Mouse (Mus musculus) hindbrain, embryonic 11.5 days (tissue): ENCODE data around the gene Diras1. TPM values are rescaled to one million over a fixed set of nuclear protein-coding genes. Genes with fewer than 3 reads are reported as not detected.

ENCODE experiments used
- ATAC-seq: fragments of 200-750 bp; cut with Nextera tagmentation; 2 replicates; pipeline ENCODE4 v1.8.0; 2017; ENCODE audit warnings: mild to moderate bottlenecking, moderate TSS enrichment, moderate library complexity; ENCODE audit not compliant: low FRiP score
- DNase-seq: peaks from one replicate; pipeline ENCODE4 v3.0.0-alpha.2; 2015; ENCODE audit warnings: low spot score
- H3K27ac ChIP-seq: fragments of 300-500 bp; sonication (generic); 2 replicates; pipeline ENCODE4 v1.5.1; 2014; ENCODE audit warnings: mild to moderate bottlenecking, low read depth, low read length
- H3K27me3 ChIP-seq: fragments of 300-500 bp; sonication (generic); 2 replicates; pipeline ENCODE4 v1.6.1; 2014; ENCODE audit warnings: mild to moderate bottlenecking, low read length, moderate library complexity, mixed read lengths; ENCODE audit not compliant: control insufficient read depth, insufficient read depth
- H3K36me3 ChIP-seq: fragments of 300-500 bp; sonication (generic); 2 replicates; pipeline ENCODE4 v1.6.1; 2014; ENCODE audit warnings: mild to moderate bottlenecking, low read length, moderate library complexity, mixed read lengths; ENCODE audit not compliant: control insufficient read depth, insufficient read depth
- H3K4me1 ChIP-seq: fragments of 300-500 bp; sonication (generic); replicated peaks from 2 replicates; pipeline ENCODE4 v1.6.1; 2014; ENCODE audit warnings: low read length, mixed read lengths; ENCODE audit not compliant: control insufficient read depth, insufficient read depth
- H3K4me2 ChIP-seq: fragments of 300-500 bp; sonication (generic); replicated peaks from 2 replicates; pipeline ENCODE4 v1.6.1; 2014; ENCODE audit warnings: mild to moderate bottlenecking, low read depth, low read length
- H3K4me3 ChIP-seq: fragments of 300-500 bp; sonication (generic); 2 replicates; pipeline ENCODE4 v1.5.1; 2014; ENCODE audit warnings: low read depth, low read length
- H3K9ac ChIP-seq: fragments of 300-500 bp; sonication (generic); 2 replicates; pipeline ENCODE4 v1.6.1; 2014; ENCODE audit warnings: low read depth, low read length
- H3K9me3 ChIP-seq: fragments of 300-500 bp; sonication (generic); 2 replicates; pipeline ENCODE4 v1.6.1; 2016; ENCODE audit warnings: low read length; ENCODE audit not compliant: control insufficient read depth
- WGBS: fragments of 180-500 bp; shearing (Covaris S2); extraction: QIAGEN DNeasy Blood & Tissue Kit; methylation state at CpG from one replicate; pipeline ENCODE4 v1.1.7; 2014; 5-methylcytosine and 5-hydroxymethylcytosine counted together
- polyA plus RNA-seq: library from polyadenylated mRNA; unstranded; fragments of >200 nt; fragmentation: Nextera tagmentation; extraction: Ambion mirVana; gene quantifications from 2 replicates; pipeline ENCODE4 v1.2.1, GENCODE M21; 2014

Gene Diras1
- polyA plus RNA-seq, 1 experiment from 2014 or later: 3.4 TPM

DNA sequence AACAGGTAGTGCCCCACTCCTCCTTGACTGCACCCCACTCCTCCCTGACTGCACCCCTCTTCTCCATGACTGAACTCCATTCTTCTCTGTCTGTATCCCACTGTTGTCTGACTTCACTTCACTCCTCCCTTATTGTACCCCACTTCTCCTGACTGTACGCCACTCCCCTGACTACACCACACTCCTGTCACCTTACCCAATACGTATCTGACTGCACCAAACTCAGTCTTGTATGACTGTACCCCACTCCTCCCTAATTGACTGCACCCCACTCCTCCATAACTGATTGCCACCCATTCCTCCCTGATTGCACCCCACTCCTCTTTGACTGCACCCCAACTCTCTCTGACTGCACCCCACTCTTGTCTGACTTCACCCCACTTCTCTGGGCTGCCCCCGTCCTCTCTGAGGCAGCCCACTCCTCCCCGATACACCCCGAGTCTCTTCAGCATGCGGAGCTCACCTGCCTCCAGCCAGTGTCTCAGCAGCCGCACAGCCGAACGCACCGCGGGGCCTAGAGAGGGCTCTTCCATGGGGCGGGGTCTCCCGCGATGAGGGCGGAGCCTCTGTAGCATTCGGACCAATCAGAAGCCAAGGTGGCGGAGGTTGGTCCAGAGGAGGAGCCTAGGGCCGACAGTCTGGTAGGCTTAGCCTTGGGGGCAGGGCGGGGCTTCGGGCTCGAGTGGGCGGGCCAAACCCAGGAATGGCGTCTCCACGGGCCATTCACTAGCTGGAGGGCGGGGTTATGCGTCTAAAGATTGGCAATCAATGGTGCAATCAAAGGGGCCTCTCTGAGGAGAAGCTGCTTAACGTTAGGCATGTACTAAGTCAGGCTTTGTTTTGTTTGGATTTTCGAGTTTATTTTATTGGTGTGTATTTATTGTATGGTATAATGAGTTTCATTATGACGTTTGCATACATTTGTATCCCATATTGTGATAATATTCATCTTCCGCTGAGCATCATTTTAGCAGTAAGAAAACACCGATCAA, 10.8 kb downstream of the Diras1 start, which contains the start of gene Gng7:
Gng7 (minus strand) TSS at position 553 of the 992 bp plus-strand sequence.
- H3K27ac ChIP-seq: no peak within 1 kb of the TSS
- peak; percentile 98 for ATAC-seq

GRCm38 (mm10) chr10:81010851-81011250, 14.6 kb downstream of the Diras1 start:
- DNase-seq (no peak), ATAC-seq (no peak)
- H3K4me1 ChIP-seq: no peaks in the 10 kb centered on the region
- no peaks in the 10 kb centered on the region for H3K27me3 ChIP-seq
- no peak overlapping the region for H3K9ac ChIP-seq
- H3K9me3 ChIP-seq: no peaks in the 10 kb centered on the region
- H3K36me3 ChIP-seq: no peaks in the 10 kb centered on the region
- no peak overlapping the region for H3K27ac ChIP-seq
- H3K4me2 ChIP-seq: no peak overlapping the region
- H3K4me3 ChIP-seq: no peak overlapping the region
- WGBS: 83% methylated on average over 6 of the region's 6 CpGs

More for the DNA sequence above, 10.8 kb downstream of the Diras1 start, which contains the start of gene Gng7:
- Histone ChIP-seq H3K36me3 (no peaks in the 10 kb centered on the region), H3K4me3 (peak within 1 kb of the TSS; percentile 35), H3K9ac (peak within 1 kb of the TSS; percentile 28; the same call in 1 of the 2 replicates), H3K9me3 (no peaks in the 10 kb centered on the region), H3K4me2 (peak within 1 kb of the TSS; percentile 41), H3K4me1 (no peaks in the 10 kb centered on the region), H3K27me3 (no peaks in the 10 kb centered on the region)
- 11% methylated on average over 26 of the region's 31 CpGs for WGBS
- peak; percentile 98 for DNase-seq

- WGBS: 45% methylated on average over 7 of the region's 7 CpGs
Measured at GRCm38 (mm10) chr10:81007240-81007639, 18.2 kb downstream of the Diras1 start.

GRCm38 (mm10) chr10:81006005-81006677, 19.3 kb downstream of the Diras1 start:
- H3K27me3 ChIP-seq: no peaks in the 10 kb centered on the region
- ATAC-seq (no peak), DNase-seq (no peak)
- no peaks in the 10 kb centered on the region for H3K9me3 ChIP-seq
- WGBS: 90% methylated on average over 7 of the region's 7 CpGs
- H3K36me3 ChIP-seq: no peaks in the 10 kb centered on the region
- no peak overlapping the region for H3K9ac ChIP-seq
- H3K27ac ChIP-seq: no peak overlapping the region
- no peak overlapping the region for H3K4me3 ChIP-seq
- H3K4me2 ChIP-seq: no peak overlapping the region
- no peaks in the 10 kb centered on the region for H3K4me1 ChIP-seq

More at GRCm38 (mm10) chr10:81007240-81007639, 18.2 kb downstream of the Diras1 start:
- Histone ChIP-seq H3K9me3 (no peaks in the 10 kb centered on the region), H3K36me3 (no peaks in the 10 kb centered on the region), H3K4me1 (no peaks in the 10 kb centered on the region), H3K27me3 (no peaks in the 10 kb centered on the region), H3K4me3 (no peak overlapping the region), H3K27ac (no peak overlapping the region), H3K9ac (no peak overlapping the region), H3K4me2 (no peak overlapping the region)
- ATAC-seq (no peak), DNase-seq (no peak)

- H3K27me3 ChIP-seq: peaks cover 3% of the 10 kb centered on the region; the same call in 1 of the 2 replicates
- no peak overlapping the region for H3K9ac ChIP-seq
- H3K4me2 ChIP-seq: no peak overlapping the region
- H3K9me3 ChIP-seq: no peaks in the 10 kb centered on the region
- WGBS: 40% methylated on average over 10 of the region's 10 CpGs
- ATAC-seq (no peak), DNase-seq (no peak)
- H3K4me1 ChIP-seq: no peaks in the 10 kb centered on the region; the same call in none of the 2 replicates
- no peak overlapping the region for H3K4me3 ChIP-seq
- H3K27ac ChIP-seq: no peak overlapping the region
- H3K36me3 ChIP-seq: no peaks in the 10 kb centered on the region
Measured at GRCm38 (mm10) chr10:81001161-81001560, 24.3 kb downstream of the Diras1 start.

DNA sequence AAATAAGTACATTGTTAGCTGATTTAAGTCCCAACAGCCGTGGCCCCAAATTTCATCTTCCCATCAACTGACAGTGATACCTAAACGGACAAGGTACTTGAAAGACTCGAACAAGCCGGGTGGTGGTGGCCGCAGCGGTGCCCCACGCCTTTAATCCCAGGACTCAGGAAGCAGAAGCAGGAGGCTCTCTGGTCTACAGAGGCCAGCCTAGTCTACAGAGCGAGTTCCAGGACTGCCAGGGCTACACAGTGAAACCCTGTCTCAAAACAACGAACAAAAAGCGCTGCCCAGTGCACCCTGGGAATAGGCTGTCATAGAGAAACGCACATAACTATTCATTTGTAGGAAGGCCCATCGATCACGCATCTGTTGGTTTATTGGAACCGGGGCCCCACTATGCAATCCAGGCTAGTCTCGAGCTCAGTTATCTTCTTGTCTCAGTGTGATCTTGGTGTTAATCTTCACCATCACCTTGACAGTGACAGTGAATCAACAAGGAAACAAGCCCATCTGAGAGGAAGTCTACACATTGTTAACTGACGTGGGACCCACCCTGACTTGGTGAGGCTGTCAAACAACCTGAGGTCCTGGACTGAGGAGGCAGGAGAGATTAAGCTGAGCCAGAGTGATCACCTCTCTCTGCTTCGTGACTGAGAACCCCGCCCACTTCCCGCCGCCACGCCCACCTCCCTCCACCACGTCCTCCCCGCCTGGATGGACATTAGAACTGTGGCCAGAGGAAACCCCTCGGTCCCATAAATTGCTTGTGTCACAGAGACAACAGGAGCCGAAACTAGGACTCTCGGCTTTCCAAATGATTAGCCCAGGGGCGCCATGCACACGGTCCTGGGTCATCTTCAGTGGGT, 25.0 kb downstream of the Diras1 start:
- no peak overlapping the region for H3K9ac ChIP-seq

DNA sequence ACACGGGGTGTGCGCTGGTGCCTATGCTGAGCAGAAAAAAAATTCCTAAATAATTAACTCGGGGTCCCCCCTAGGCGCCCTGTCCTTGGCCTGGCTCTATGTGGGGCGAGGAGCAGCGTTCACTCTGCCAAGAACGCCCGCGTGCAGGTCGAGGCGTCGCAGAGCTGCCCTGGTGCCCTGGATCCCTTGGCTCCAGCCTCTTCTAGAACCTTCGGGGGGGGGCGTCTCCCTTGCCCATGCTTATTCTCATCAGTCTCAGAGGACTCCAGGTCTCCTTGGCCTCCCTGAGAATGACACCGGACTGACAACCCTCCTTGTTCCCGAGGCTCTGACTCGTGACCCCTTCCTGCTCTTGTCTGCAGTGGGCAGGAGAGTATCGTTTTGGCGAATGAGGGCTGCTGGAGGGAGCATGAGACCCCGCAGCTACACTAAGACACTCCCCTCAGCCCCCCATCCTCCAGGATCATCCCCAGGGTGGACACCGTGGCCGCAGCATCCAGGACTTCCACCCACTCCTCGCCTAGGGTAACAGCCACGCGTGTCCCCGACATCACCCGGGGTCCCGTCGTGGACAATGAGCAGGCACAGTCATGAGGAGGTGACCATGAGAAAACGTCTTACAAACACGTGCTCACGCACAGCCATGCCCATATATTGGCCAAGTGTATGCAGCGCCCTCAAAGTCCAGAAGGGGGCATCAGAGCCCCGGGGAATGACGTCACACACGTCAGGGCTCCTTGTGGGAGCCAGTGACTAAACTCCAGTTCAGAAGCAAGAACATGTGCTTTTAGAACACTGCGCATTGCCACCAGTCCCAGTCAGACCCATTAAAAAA, 25.9 kb downstream of the Diras1 start:
- WGBS: 37% methylated on average over 37 of the region's 37 CpGs
- peak; percentile 72 for ATAC-seq
- no peaks in the 10 kb centered on the region for H3K36me3 ChIP-seq
- H3K4me1 ChIP-seq: no peaks in the 10 kb centered on the region; the same call in none of the 2 replicates
- no peak overlapping the region; the same call in 1 of the 2 replicates for H3K27ac ChIP-seq
- no peak overlapping the region for H3K9ac ChIP-seq
- no peaks in the 10 kb centered on the region for H3K9me3 ChIP-seq
- H3K4me2 ChIP-seq: no peak overlapping the region
- H3K27me3 ChIP-seq: peaks cover 3% of the 10 kb centered on the region; the same call in 1 of the 2 replicates
- no peak overlapping the region for H3K4me3 ChIP-seq
- peak; percentile 95 for DNase-seq

More for the DNA sequence above, 25.0 kb downstream of the Diras1 start:
- DNase-seq: no peak
- no peak overlapping the region for H3K27ac ChIP-seq
- H3K4me3 ChIP-seq: no peak overlapping the region
- 50% methylated on average over 28 of the region's 28 CpGs for WGBS
- no peak overlapping the region for H3K4me2 ChIP-seq
- no peaks in the 10 kb centered on the region for H3K36me3 ChIP-seq
- peaks cover 3% of the 10 kb centered on the region; the same call in 1 of the 2 replicates for H3K27me3 ChIP-seq
- H3K4me1 ChIP-seq: no peaks in the 10 kb centered on the region; the same call in none of the 2 replicates
- no peaks in the 10 kb centered on the region for H3K9me3 ChIP-seq
- ATAC-seq: no peak
